Mouse (Mus musculus) heart, adult 9 months (tissue): ENCODE measurements around the gene Psmd5.
A peak's percentile ranks its signal among the peaks of the same experiment; 100 is the strongest.
"Not testable (repeated sequence)": the region's sequence is repeated elsewhere in the genome, so short reads cannot be mapped to it uniquely, and the experiment has no call there.

Experiments used
- DNase-seq, 2 experiments: peaks; one replicate each; pipeline ENCODE4 v3.0.0; 2022; ENCODE audit warnings: low spot score in 2 of 2

Gene Psmd5

DNA sequence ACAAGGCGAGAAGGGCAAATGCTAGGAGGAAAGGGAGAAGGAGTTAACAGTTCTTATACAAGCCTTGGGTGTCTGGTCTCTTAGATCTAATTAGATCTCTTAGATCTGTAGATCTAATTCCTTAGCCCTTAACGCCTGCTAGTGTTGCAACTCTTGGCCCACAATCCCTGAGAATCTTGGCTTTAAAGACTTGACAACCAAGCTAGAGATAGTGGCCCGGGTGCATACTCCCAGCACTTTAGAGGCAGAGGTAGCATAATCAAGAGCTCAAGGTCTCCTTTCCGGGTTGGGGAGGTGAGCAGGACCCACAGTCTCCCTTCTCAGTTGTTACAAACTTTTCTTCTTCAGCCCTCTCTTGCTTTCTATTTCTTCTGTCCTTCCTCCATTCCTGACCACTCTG is 47.2 kb downstream of the Psmd5 start:
- no peak for DNase-seq

DNA sequence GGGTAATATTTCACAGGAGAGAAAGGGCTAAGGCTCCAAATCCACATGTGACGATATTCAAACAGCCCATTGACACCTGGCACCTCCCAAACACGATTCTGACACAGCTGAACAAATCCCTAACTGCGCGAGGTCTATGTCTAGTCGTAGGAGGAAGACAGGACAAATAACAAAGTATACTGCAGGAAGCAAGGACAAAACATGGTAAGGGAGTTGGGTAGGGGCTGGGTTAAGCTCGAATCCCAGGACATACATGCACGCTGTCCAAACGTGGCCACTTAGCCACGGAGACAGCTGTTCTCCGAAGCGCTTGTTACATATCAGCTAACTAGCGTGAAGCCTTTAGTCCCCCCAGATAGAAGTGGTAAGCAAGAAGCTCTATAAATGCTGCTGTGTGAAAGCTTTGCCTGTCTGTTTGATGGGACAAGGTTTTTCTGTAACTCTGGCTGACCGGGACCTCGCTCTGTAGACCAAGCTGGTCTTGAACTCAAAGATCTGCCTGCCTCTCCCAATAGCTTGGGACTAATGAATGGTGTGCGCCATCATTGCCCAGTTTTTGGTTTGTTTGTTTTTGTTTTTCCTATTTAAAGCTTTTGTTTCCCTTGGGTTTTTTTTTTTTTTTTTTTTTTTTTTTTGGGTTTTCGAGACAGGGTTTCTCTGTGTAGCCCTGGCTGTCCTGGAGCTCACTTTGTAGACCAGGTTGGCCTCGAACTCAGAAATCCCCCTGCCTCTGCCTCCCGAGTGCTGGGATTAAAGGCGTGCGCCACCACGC is 48.1 kb downstream of the Psmd5 start:
- DNase-seq = no peak

DNA sequence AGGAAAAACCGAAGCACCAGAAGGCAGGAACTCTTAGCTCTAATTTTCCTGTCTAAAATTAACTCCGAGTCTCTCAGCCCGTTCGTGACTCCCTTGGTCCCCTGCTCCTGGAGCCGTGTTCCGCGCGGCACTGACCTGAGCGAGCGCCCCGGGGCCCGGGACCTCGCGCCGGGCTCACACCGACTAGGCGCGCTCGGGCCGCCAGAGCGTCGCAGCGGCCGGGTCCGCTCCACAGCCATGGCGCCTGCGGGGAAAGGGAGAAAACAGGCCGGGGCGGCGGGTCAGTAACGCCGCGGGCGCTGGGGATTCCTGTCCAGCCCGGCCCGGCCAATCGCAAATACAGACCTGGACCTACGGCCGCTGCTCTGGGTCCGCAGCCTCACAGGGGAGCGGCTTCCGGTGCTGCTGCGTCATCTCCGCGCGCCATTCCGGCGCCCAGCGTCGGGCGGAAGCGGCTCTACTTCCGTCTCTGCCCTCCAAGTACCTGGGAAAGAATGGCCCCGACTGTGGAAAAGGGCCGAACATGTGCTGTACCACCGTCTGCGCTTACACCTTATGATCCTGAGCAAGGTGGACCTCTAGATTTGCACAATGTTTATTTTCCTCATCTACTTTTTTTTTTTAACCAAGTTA is 48.8 kb downstream of the Psmd5 start, which contains the start of gene Fbxw2:
Fbxw2 (minus strand) TSS at position 485 of the 633 bp plus-strand sequence.
- DNase-seq = peak; percentile 91

DNA sequence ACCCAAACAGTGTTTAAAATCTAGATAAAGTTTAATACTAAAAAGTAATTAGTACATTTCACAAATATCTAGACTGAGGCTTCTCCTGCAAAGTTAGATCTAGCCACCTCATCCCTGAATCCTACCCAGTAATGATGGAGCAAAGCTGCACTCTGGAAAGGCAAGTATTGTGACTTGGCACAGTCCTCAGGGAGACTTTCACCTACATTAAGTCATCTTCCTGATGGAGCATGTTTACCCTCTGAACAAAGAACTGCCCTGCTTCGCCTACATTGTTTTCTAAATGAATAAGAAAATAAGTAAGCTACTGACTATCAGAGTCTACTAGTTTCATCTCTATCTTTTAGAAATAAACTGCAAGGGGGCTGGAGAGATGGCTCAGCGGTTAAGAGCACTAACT is 56.3 kb downstream of the Psmd5 start:
- DNase-seq = no peak

DNA sequence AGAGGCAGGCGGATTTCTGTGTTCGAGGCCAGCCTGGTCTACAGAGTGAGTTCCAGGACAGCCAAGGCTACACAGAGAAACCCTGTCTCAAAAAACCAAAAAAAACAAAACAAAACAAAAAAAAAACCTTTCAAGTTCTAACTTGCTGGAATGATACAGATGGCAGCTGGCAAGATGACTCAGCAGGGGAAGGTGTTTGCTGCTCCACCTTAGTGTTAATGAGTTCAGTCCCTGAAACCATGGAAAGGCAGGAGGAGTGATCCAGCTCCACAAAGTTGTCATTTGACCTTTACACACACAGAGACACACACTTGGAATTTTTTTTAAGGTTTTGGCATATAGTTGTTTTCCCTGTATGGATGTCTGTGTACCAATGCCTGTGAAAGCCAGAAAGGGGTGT is 58.9 kb downstream of the Psmd5 start:
- DNase-seq = not testable (repeated sequence)

DNA sequence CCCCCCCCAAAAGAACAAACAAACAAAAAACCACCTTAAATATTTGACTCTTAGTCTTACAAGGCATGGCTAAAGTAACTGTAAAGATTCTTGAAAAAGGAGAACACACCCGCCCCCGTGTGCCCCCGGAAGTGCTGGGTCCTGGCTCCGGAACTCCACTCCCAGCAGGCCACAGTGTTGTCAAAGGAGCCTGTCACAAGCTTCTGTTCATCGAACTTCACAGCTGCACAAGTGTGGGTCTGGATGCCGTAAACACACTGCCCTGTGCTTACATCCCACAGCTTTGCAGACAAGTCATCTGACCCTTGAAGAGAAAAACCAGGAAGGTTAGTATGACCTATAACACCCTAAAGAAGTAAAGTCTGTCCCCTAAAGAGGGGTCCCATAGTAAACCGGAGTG is 62.1 kb downstream of the Psmd5 start:
- no peak for DNase-seq

DNA sequence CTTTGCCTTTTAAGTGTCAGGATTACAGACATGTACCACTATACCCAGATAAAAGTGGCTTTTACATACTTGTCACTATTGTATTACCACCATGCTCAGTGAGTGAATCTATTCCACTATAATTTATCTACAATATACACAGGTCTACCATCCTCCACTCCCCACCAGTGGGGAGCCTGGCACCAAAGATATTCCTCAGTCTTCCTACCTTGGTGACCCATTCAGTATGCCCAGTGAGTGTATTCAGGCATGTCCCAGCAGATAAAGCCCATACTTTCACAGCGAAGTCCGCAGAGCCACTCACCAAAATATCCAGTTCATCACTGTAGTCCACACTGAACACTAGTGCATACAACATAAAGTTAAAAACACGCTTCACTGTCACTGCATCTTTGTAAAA is 64.0 kb downstream of the Psmd5 start:
- DNase-seq = no peak

DNA sequence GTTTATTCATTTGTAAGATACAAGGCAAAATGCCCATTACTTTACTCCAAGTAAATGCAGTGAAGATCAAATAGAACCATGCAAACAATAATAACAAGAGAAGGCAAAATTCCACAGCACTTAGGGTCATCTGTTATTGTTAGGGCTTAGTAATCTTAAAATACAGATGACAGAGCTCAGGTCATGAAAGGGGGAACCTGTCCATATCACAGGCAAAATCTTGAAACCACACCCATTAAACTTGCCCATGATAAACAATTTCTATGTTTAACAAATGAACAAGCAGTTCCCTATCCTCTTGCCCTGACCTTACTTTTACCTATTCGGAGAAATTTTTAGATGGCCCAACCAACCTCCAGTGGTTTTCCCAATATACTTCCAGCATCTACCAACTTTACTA is 65.2 kb downstream of the Psmd5 start:
- no peak for DNase-seq

DNA sequence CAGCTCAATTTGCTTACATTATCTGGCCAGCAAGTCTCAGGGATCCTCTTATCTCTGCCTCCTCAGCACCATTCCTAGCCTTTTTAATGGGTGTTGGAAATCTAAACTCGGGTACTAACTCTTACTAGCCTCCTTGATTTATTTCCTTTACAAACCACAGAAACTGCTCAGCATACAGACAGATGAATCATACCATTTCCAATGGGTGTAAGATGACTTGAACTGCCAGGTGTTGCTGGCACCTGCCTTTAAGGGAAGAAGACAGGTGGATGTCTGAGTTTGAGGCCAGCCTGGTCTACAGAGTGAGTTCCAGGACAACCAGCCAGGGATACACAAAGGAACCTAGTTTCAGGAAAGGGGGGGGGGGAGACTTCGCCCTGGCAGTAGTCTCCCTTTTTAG is 66.7 kb downstream of the Psmd5 start:
- no peak for DNase-seq

DNA sequence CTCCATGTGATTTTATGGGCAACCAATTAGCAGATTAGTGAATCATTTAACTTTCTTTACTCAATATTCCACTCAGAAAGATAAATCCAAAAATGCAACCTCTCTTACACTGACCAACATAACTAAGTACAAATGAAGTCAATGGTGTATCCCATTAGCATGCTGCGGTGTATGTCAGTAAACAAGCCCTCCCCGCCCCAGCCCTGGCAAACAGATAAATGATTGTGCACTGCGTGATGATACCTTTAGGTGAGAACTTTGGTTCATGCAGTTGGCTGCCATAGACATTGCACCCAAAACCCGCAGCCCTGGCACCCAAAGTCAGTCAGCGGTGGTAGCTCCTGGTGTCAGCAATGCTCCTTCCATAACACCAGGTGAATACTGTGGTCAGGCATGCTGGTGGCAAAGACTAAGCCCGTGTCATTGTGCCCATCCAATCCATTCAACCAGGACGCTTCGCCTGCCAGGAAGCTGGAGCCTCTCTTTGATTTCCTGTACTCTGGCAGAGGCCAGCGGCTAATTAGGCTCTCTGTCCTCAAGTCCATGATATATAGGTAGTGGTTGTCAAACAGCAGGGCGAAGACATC is 69.3 kb downstream of the Psmd5 start:
- DNase-seq = no peak

DNA sequence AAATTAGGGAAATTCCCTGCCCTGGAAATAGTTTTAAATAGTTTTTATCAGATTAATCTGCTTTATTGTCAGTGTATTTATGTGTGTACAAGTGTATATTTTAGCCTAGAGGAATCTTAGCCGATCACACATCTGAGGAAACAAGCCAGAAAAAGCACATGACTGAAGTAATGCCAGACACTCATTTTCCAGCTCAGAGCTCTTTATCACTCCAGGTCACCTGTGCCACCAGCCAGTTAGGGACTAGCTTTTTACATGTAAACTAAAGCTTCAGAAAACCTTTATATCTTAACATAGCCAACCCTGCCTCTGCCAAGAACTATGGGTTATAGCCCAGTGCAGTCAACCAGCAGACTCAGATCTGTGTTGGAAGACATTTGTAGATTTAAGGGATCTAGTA is 70.0 kb downstream of the Psmd5 start:
- DNase-seq = peak in 1 of 2 experiments; percentile 22

DNA sequence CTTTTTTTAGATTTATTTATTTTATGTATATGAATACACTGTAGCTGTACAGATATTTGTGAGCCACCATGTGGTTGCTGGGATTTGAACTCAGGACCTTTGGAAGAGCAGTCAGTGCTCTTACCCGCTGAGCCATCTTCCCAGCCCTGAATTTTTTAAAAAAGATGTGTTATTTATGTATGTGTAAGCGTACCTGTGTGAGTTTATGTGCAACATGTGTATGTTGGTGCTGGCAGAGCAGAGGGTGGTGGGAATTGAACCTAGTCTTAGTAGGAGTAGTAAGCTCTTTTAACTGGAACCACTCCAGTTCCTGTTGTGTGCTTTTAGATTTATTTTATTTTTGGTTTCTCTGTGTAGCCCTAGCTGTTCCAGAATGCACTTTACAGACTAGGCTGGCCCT is 70.6 kb downstream of the Psmd5 start:
- no peak for DNase-seq

DNA sequence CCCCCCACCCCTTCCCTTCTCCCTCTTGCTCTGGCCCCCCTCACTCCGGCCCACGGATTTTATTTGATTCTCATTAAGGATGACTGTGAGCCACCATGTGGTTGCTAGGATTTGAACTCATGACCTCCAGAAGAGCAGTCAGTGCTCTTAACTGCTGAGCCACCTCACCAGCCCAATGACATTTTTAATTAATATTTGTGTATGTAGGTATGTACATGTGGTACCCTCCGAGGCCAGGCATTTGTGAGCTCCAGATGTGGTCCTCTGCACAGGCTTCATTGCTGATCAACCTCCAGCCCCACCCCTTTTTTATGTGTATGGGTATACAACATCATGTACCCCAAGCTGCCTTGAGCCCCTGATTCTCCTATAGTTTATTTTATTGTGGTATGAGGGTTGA is 71.0 kb downstream of the Psmd5 start:
- no peak for DNase-seq

DNA sequence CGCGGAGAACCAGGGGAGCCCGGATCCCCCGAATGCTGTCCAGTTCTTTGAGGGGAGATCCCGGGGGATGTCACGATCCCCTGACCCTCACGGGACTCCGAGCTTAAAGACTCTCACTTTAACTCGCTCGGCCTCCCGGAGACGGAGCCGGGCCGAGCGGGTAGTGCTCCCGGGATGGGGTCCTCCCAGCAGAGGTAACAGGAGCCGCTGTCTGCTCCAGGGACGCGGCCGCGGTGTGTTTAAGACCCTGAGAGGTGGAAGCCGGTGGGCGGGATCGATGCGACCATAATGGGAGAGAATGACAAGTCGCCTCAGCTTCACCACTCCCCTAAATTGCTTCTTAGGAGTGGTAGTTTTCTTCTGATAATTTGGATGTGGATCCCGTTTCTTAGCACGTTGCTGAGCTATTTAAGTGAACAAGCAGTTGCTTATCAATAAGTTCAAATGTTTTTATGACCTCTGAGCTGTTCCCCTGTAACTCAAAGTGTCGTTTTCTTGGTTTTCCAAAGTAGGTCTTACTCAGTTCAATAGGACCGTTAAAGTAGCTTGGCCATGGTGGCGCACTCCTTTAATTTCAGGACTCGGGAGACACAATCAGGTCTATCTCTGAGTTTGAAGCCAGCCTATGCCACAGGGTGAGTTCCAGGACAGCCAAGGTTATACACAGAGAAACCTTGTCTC is 72.1 kb downstream of the Psmd5 start:
- peak in 1 of 2 experiments; percentile 37 for DNase-seq

DNA sequence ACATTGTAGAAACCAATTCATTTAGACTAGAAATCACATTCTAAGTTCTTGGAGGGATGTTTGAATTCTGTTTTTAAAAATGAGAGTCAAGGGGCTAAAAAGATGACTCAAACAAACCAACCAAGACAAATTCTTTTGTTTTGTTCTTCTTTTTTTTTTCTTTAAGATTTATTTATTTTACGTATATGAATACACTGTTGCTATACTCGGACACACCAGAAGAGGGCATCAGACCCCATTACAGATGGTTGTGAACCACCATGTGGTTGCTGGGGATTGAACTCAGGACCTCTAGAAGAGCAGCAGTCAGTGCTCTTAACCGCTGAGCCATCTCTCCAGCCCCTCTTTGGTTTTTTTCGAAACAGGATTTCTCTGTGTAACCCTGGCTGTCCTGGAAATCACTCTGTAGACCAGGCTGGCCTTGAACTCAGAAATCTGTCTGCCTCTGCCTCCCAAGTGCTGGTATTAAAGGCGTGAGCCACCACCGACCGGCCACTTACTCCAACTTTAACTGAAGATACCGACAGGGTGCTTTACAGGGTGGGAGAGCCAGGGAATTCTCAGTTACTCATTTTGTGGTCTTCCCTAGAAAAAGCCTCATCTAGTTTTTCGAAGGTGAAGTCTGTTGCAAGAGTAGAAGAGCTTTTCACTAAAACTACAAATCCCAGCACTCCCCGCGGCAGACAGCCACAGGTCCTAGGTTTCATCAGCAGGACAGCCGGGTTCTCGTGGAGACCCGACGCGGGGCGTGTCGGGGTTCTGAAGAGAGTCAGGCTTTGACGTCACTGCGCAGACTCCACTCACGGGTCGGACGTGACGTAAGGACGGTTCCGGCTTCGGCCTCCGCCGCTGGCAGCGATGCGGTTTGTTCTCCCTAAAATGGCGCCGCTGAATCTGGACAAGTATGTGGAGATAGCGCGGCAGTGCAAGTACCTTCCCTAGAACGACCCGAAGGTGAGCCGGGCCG is 73.0 kb downstream of the Psmd5 start:
- peak; percentile 97 to 98 for DNase-seq

DNA sequence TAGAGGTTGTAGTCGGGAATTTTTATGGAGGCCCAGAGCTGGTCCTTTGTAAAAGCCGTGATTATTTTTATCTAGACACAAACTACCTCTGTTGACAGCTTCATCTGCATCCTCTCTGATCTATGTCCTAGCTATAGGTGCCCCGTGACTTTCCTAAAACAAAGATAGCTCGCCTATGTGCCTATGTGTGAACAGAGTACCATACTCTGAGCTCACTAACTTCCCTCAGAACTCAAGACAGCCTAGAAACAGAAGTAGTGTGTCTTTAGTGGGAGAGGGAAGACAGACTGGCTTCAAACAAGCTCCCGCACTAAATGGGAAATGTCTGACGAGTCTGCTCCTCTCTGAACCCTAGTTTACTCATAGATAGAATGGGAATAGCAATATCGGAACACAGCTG is 74.4 kb downstream of the Psmd5 start:
- no peak for DNase-seq
